Mouse (Mus musculus) urinary bladder, postnatal 14 days (tissue): Measurements from ENCODE around the gene Clic6.

Experiments used
- DNase-seq: peaks from one replicate; pipeline ENCODE4 v3.0.0; 2021; ENCODE audit warnings: low spot score

Clic6 gene

GRCm38 (mm10) chr16:92485436-92485835, at the start of gene Clic6:
Gene Clic6 (plus strand): TSS chr16:92485736.
- no peak for DNase-seq

- DNase-seq, result no peak
These were observed 45.8 kb upstream of the Clic6 start for GRCm38 (mm10) chr16:92439775-92440174.

- DNase-seq, result no peak
These were observed 45.3 kb upstream of the Clic6 start for GRCm38 (mm10) chr16:92440229-92440628.

GRCm38 (mm10) chr16:92441203-92441602, 44.3 kb upstream of the Clic6 start:
- no peak for DNase-seq

- no peak for DNase-seq
These were observed 43.4 kb upstream of the Clic6 start for GRCm38 (mm10) chr16:92442150-92442549.

GRCm38 (mm10) chr16:92442946-92443345, 42.6 kb upstream of the Clic6 start:
- no peak for DNase-seq

GRCm38 (mm10) chr16:92443644-92444113, 41.9 kb upstream of the Clic6 start:
- peak; percentile 82 for DNase-seq

GRCm38 (mm10) chr16:92445377-92445776, 40.2 kb upstream of the Clic6 start:
- DNase-seq, result peak; percentile 42

- no peak for DNase-seq
These were observed 36.5 kb upstream of the Clic6 start for GRCm38 (mm10) chr16:92449080-92449479.

GRCm38 (mm10) chr16:92450331-92450730, 35.2 kb upstream of the Clic6 start:
- no peak for DNase-seq

- no peak for DNase-seq
These were observed 33.9 kb upstream of the Clic6 start for GRCm38 (mm10) chr16:92451516-92452072.

GRCm38 (mm10) chr16:92452609-92453008, 32.9 kb upstream of the Clic6 start:
- no peak for DNase-seq

GRCm38 (mm10) chr16:92454002-92454401, 31.5 kb upstream of the Clic6 start:
- no peak for DNase-seq

GRCm38 (mm10) chr16:92454495-92454894, 31.0 kb upstream of the Clic6 start:
- DNase-seq, result peak; percentile 61

- DNase-seq, result no peak
These were observed 30.0 kb upstream of the Clic6 start for GRCm38 (mm10) chr16:92455488-92455887.

- no peak for DNase-seq
These were observed 29.6 kb upstream of the Clic6 start for GRCm38 (mm10) chr16:92455969-92456368.

GRCm38 (mm10) chr16:92457594-92457993, 27.9 kb upstream of the Clic6 start:
- peak; percentile 63 for DNase-seq

- no peak for DNase-seq
These were observed 24.1 kb upstream of the Clic6 start for GRCm38 (mm10) chr16:92461412-92461811.

- no peak for DNase-seq
These were observed 21.1 kb upstream of the Clic6 start for GRCm38 (mm10) chr16:92464390-92464972.

- no peak for DNase-seq
These were observed 20.3 kb upstream of the Clic6 start for GRCm38 (mm10) chr16:92465226-92465625.

- DNase-seq, result peak; percentile 96
These were observed 19.7 kb upstream of the Clic6 start for GRCm38 (mm10) chr16:92465642-92466526.

- no peak for DNase-seq
These were observed 18.5 kb upstream of the Clic6 start for GRCm38 (mm10) chr16:92467041-92467440.

GRCm38 (mm10) chr16:92468459-92468858, 17.1 kb upstream of the Clic6 start:
- DNase-seq, result no peak
